Mouse (Mus musculus): ENCODE measurements around the gene Tek.

DNA sequence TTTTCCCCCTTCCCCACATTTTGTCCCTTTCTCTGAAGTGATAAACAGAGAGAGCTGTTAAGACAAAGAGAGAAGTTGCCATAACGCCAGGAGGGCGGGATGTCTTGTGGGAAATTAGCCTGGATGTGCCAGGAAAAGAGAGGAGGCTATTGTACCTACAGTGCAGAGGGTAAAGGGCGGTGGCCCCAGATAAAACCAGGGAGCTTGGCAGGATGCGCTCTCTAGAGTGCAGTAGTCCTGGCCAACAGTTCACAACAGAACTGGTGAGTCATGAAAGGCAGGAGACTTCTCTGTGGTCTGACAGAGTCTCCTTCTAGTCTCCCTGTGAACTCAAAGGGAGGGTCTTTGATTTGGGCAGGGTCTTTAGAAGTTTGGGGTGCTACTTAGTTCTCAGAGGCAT lies 13.3 kb upstream of the Tek start:
- TF ChIP-seq CTCF (IDR thresholded peaks at IDR 0.05; ENCODE audit: low read depth, low read length) (no peak), POLR2A (IDR thresholded peaks at IDR 0.05; ENCODE audit: borderline replicate concordance, low read depth, low read length) (no peak)
